Mouse (Mus musculus) ES-Bruce4 (cell line): Measurements from ENCODE around the gene Csrnp3. TPM values are rescaled to one million over a fixed set of nuclear protein-coding genes. Genes with fewer than 3 reads are reported as not detected.

ENCODE experiments used
- H3K27ac ChIP-seq: 2 replicates; pipeline ENCODE4 v1.5.1; 2012; ENCODE audit warnings: low read length, inconsistent platforms; ENCODE audit not compliant: insufficient read depth
- H3K27me3 ChIP-seq: 2 replicates; pipeline ENCODE4 v1.6.1; 2012; ENCODE audit warnings: mild to moderate bottlenecking, low read length, inconsistent platforms; ENCODE audit not compliant: control insufficient read depth, poor library complexity, insufficient read depth, severe bottlenecking
- H3K36me3 ChIP-seq: 2 replicates; pipeline ENCODE4 v1.6.1; 2012; ENCODE audit warnings: inconsistent platforms, mild to moderate bottlenecking, low read length, moderate library complexity; ENCODE audit not compliant: control insufficient read depth, poor library complexity, insufficient read depth, severe bottlenecking
- H3K4me1 ChIP-seq: one replicate; pipeline ENCODE4 v1.8.1; 2011; ENCODE audit warnings: low read length; ENCODE audit not compliant: control insufficient read depth, insufficient read depth
- H3K4me3 ChIP-seq: 2 replicates; pipeline ENCODE4 v1.5.1; 2011; ENCODE audit warnings: low read depth, mild to moderate bottlenecking, low read length
- H3K9ac ChIP-seq: 2 replicates; pipeline ENCODE4 v1.6.1; 2012; ENCODE audit warnings: low read depth, mild to moderate bottlenecking, inconsistent platforms; ENCODE audit not compliant: poor library complexity, severe bottlenecking
- H3K9me3 ChIP-seq: replicated peaks from 2 replicates; pipeline ENCODE4 v1.6.1; 2012; ENCODE audit warnings: mild to moderate bottlenecking, low read length, inconsistent platforms; ENCODE audit not compliant: control insufficient read depth, poor library complexity, insufficient read depth, severe bottlenecking
- CTCF ChIP-seq: IDR thresholded peaks from one replicate; pipeline ENCODE4 v1.8.1; 2011; ENCODE audit warnings: low read depth, low read length
- EP300 ChIP-seq: IDR thresholded peaks from 2 replicates; pipeline ENCODE4 v1.6.1; 2011; ENCODE audit warnings: low read depth, low read length; ENCODE audit not compliant: insufficient read depth
- POLR2A ChIP-seq: IDR thresholded peaks from one replicate; pipeline ENCODE4 v1.8.1; 2011; ENCODE audit warnings: low read length; ENCODE audit not compliant: insufficient read depth
- polyA plus RNA-seq: library from polyadenylated mRNA; stranded (reverse); fragments of >200 nt; gene quantifications from 2 replicates; pipeline ENCODE4 v1.2.4, GENCODE M21; 2011; ENCODE audit warnings: low read depth; ENCODE audit not compliant: missing spikeins, insufficient read depth, insufficient read length

Gene Csrnp3
- polyA plus RNA-seq, 1 experiment = 5.1 TPM

DNA sequence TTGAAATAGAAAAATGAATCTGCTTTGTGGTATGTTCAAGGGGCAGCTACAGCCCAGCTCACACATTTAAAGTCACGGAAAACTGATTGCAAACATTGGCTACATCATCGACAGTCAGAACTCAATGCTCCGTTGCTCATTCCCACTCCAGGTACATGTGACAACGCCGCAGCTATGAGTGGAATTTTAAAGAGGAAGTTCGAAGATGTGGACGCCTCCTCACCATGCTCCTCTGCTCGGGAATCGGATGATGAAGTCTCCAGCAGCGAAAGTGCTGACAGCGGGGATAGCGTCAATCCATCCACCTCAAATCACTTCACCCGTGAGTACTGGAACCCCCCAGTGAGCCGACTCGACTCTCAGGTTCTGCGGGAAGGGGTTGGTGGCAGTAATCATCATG lies 103.2 kb downstream of the Csrnp3 start:
- Histone ChIP-seq H3K9ac (no peak overlapping the region), H3K36me3 (no peaks in the 10 kb centered on the region), H3K27me3 (no peaks in the 10 kb centered on the region), H3K4me3 (no peak overlapping the region), H3K9me3 (no peaks in the 10 kb centered on the region), H3K27ac (no peak overlapping the region), H3K4me1 (no peaks in the 10 kb centered on the region)
- TF ChIP-seq EP300 (no peak), CTCF (no peak), POLR2A (no peak)

GRCm38 (mm10) chr2:65953726-65954340 lies 108.3 kb downstream of the Csrnp3 start:
- Histone ChIP-seq H3K4me3 (no peak overlapping the region), H3K9me3 (no peaks in the 10 kb centered on the region), H3K36me3 (no peaks in the 10 kb centered on the region), H3K4me1 (no peaks in the 10 kb centered on the region), H3K27me3 (no peaks in the 10 kb centered on the region), H3K27ac (no peak overlapping the region), H3K9ac (no peak overlapping the region)
- no peak for TF ChIP-seq EP300
- no peak for TF ChIP-seq POLR2A
- TF ChIP-seq CTCF = no peak

- Histone ChIP-seq H3K9me3 (no peaks in the 10 kb centered on the region), H3K9ac (no peak overlapping the region), H3K4me3 (no peak overlapping the region), H3K27ac (no peak overlapping the region), H3K36me3 (no peaks in the 10 kb centered on the region), H3K27me3 (no peaks in the 10 kb centered on the region), H3K4me1 (no peaks in the 10 kb centered on the region)
- no peak for TF ChIP-seq POLR2A
- TF ChIP-seq CTCF = no peak
- no peak for TF ChIP-seq EP300
These were observed 110.2 kb downstream of the Csrnp3 start for GRCm38 (mm10) chr2:65955804-65956203.

GRCm38 (mm10) chr2:65956727-65957126 lies 111.2 kb downstream of the Csrnp3 start:
- Histone ChIP-seq H3K4me1 (no peaks in the 10 kb centered on the region), H3K36me3 (no peaks in the 10 kb centered on the region), H3K4me3 (no peak overlapping the region), H3K9ac (no peak overlapping the region), H3K27me3 (no peaks in the 10 kb centered on the region), H3K9me3 (no peaks in the 10 kb centered on the region), H3K27ac (no peak overlapping the region)
- no peak for TF ChIP-seq POLR2A
- TF ChIP-seq EP300 = no peak
- no peak for TF ChIP-seq CTCF

DNA sequence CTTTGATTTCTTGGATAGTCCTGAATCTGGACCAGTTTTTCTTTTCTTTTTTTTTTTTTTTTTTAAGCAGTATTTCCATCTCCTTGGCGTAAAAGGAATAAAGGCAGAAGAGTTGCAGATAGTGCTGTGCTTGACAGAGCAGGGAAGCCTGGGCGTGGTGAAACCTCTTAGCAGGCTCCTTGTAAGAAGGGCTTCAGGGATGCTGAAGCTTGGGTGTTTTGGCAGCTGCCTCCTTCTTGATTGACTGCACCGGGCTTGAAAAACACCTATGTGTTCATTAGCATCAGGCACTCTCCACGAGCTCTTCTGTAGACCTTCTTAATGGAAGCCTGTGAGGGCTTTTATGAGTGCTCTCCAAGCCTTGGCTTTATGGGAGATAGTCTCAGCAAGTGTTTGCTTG lies 117.9 kb downstream of the Csrnp3 start:
- TF ChIP-seq CTCF = no peak
- TF ChIP-seq EP300 = no peak
- no peak for TF ChIP-seq POLR2A
- Histone ChIP-seq H3K27me3 (no peaks in the 10 kb centered on the region), H3K27ac (no peak overlapping the region), H3K9me3 (no peaks in the 10 kb centered on the region), H3K9ac (no peak overlapping the region), H3K36me3 (no peaks in the 10 kb centered on the region), H3K4me1 (no peaks in the 10 kb centered on the region), H3K4me3 (no peak overlapping the region)

DNA sequence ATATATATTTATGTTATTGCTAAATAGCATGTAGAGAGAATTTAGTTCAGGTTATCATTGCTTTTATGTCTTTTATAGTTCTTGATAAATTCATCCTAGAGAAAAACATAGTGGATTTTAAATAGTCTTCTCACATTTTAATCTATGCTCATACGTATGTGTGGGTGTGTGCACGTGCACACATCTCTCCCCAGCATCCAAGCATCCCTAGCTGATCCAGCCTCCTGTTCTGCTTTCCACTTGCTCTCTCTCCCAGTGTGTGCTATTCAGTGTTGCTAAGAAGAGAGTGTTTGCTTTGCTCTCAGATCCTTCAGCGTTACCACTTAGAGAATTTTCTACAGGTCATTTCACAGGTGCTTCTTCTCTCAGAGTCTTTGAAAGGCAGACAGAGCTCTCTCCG lies 123.2 kb downstream of the Csrnp3 start:
- Histone ChIP-seq H3K4me3 (no peak overlapping the region), H3K9ac (no peak overlapping the region), H3K4me1 (no peaks in the 10 kb centered on the region), H3K27ac (no peak overlapping the region), H3K9me3 (no peaks in the 10 kb centered on the region; the same call in none of the 2 replicates), H3K27me3 (no peaks in the 10 kb centered on the region), H3K36me3 (peaks cover 3% of the 10 kb centered on the region; the same call in 1 of the 2 replicates)
- TF ChIP-seq POLR2A (no peak), CTCF (no peak), EP300 (no peak)
